Mouse (Mus musculus): Measurements from ENCODE around the gene Rnf186. TPM values are rescaled to one million over a fixed set of nuclear protein-coding genes. Genes with fewer than 3 reads are reported as not detected.
"Not testable (repeated sequence)": the region's sequence is repeated elsewhere in the genome, so short reads cannot be mapped to it uniquely, and the experiment has no call there.

The Rnf186 gene
- total RNA-seq, 2 experiments from 2014 or later: not detected

- intact Hi-C loops (cut with DNase I; ENCODE audit: low total_unique reads): no loop called here
- DNase-seq: no peak
These were observed 2.1 kb downstream of the Rnf186 start for GRCm38 (mm10) chr4:138968772-138969556.

GRCm38 (mm10) chr4:138969736-138970135 is 2.8 kb downstream of the Rnf186 start:
- DNase-seq: no peak
- intact Hi-C loops (cut with DNase I; ENCODE audit: low total_unique reads): no loop called here

GRCm38 (mm10) chr4:138971371-138971770 is 4.5 kb downstream of the Rnf186 start:
- DNase-seq: no peak
- intact Hi-C loops (cut with DNase I; ENCODE audit: low total_unique reads): no loop called here

DNA sequence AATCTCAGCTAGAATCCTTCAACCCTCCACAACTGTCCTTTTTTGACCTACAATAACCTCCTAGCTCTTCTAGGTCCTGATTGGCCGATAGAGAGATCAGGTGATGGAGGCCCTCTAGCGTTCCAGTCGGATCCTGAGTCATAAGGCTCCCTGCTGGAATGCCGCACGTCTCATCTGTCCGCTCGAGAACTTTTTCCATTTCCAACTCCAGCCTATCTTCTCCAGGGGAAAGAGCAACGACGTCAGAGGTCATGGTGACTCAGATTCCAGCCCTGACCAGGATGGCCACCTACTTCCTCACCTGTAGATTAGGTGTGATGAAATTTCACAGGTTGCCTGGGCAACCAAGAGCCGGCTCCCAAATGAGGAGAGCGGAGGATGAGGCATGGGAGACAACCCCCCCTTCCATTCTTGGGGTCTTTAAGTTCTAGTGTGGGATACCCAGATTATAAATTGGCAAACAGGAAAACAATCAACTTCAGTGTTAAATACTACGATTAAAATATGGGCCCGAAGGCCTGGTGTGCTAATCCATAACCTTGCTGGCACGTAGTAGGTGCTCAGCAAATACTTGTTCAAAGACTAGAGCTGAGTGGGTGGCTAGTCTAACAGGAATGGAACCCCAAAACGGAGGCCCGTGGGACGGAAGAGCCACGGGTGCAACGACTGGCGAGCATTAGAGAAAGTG is 5.4 kb downstream of the Rnf186 start:
- peak; percentile 71 for DNase-seq
- intact Hi-C loops (cut with DNase I; ENCODE audit: low total_unique reads): no loop called here

GRCm38 (mm10) chr4:138972827-138973718 is 6.2 kb downstream of the Rnf186 start, which contains the start of gene Tmco4:
Gene Tmco4 (plus strand): TSS chr4:138972888.
- intact Hi-C loops (cut with DNase I; ENCODE audit: low total_unique reads): no loop called here
- peak; percentile 75 for DNase-seq

GRCm38 (mm10) chr4:138973719-138974115 is 6.8 kb downstream of the Rnf186 start:
- DNase-seq: no peak
- intact Hi-C loops (cut with DNase I; ENCODE audit: low total_unique reads): no loop called here

DNA sequence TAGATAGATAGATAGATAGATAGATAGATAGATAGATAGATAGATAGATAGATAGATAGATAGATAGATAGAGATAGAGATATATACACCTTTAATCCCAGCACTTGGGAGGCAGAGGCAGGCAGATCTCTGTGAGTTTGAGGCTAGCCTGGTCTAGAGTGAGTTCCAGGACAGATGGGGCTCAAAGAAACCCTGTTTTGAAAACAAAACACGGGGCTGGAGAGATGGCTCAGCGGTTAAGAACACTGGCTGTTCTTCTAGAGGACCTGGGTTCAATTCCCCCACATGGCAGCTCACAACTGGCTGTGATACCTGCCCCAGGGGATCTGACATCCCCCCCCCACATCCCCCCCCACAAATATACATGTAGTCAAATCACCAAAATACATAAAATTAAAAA is 7.6 kb downstream of the Rnf186 start:
- intact Hi-C loops (cut with DNase I; ENCODE audit: low total_unique reads); DNase-seq: not testable (repeated sequence)

- no peak for DNase-seq
- intact Hi-C loops (cut with DNase I; ENCODE audit: low total_unique reads): no loop called here
These were observed 8.3 kb downstream of the Rnf186 start for GRCm38 (mm10) chr4:138975194-138975593.

GRCm38 (mm10) chr4:138976046-138976445 is 9.1 kb downstream of the Rnf186 start:
- no peak for DNase-seq

DNA sequence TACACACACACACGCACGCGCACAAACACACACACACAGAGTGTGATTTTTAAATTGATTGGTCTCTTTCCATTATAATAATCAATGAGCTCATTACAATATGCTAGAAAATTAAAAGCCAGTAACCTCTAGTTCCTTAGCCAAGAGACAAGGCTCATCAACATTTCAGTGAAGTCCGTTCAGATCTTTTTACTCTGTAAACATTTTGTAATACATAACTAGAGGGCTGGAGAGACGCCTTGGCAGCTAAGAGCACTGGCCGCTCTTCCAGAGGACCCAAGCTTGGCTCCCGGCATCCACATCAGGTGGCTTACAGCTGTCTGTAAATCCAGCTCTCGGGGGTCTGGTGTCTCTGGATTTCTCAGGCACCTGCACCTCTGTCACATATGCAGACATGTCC is 13.1 kb downstream of the Rnf186 start:
- no peak for DNase-seq
- intact Hi-C loops (cut with DNase I; ENCODE audit: low total_unique reads): no loop called here

More at GRCm38 (mm10) chr4:138976046-138976445, 9.1 kb downstream of the Rnf186 start:
- intact Hi-C loops (cut with DNase I; ENCODE audit: low total_unique reads): no loop called here

DNA sequence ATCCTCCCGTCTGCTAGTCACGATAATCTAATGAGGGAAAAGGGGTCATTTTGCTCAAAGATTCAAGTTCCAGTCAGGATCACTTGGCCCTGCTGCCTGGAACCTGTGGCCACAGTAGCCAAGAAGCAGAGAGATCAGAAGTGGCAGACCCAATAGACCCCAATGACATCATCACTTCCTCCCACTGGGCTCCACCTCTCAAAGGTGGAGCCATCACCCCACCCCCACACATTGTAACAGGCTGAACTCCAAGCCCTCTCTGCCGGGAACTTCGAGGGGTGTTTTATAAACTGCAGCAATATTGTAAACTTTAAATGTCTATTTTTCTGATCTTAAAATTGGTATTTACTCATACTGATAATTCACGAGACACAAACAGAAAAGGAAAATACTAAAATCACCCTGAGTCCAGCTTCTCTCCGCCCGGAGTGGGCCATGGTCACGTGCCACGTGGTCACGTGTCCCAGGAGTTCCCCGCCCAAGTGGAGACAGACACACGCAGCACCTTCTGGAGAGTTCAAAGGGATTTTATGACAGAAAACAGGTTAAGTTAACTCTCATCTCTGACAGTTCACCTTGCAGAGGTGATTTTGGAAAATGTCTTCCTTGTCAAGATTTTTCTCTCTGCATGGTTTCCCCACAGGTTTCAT is 14.0 kb downstream of the Rnf186 start:
- DNase-seq: no peak
- intact Hi-C loops (cut with DNase I; ENCODE audit: low total_unique reads): no loop called here

DNA sequence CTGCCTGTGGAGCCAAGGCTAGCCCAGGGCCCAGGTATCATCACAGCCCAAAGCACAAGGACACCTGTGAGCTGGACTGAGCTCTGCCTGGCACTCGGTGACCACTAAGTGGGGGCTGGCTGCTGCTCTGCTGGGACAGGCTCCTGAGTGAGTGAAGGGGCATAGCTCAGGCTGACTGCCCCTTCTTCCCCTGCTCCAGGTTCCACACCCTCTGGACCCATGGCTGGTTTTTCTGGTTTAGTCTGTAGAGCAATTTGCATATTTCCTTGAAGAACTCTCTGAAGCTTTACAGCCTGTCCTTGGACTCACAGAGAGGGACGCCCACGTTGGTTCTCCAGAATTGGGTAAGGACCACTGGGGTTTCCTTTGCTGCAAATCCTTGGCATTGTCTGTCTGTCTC is 16.5 kb downstream of the Rnf186 start:
- DNase-seq: no peak
- intact Hi-C loops (cut with DNase I; ENCODE audit: low total_unique reads): no loop called here

- DNase-seq: no peak
- intact Hi-C loops (cut with DNase I; ENCODE audit: low total_unique reads): no loop called here
These were observed 17.8 kb downstream of the Rnf186 start for GRCm38 (mm10) chr4:138984744-138985143.

DNA sequence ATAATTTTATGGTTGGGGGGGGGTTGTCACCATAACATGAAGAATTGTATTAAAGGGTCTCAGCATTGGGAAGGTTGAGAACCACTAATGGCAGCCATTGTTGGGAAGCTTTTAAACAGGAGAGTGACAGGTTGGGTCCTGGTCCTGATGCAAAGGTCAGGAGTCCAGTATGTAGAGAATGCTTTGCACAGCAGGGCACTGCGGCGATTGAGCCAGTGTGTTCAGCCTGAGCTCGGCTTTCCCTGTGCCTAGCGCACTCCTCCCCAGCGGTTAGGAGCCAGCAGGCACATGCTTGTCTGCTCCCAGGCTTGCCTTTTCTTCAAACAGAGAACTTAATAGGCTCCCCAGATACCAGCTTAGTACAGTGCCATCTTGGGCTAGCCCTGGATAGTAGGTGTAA is 19.4 kb downstream of the Rnf186 start:
- no peak for DNase-seq
- intact Hi-C loops (cut with DNase I; ENCODE audit: low total_unique reads): no loop called here

GRCm38 (mm10) chr4:138994389-138994788 is 27.5 kb downstream of the Rnf186 start:
- no peak for DNase-seq
- intact Hi-C loops (cut with DNase I; ENCODE audit: low total_unique reads): no loop called here

DNA sequence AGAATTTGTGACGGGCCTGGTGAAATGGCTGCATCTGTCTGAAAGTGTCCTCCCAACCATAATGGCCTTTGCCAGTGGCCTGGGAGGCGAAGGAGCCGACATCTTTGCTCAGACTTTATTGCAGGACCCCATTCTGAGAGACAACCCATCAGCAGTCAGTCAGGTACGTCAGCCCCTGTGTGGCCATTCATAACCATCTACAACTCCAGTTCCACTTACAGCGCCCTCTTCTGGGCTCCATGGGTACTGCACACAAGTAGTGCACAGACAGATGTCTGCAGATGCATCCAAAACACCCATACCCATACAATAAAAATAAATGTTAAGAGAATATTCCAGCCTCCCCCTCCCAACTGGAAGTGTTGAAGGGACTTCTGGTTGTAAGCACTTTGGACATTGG is 29.5 kb downstream of the Rnf186 start:
- intact Hi-C loops (cut with DNase I; ENCODE audit: low total_unique reads): loop anchor here (5.0 kb wide), 1 partner anchor 64 kb away; no protein-coding TSS in a partner anchor
- DNase-seq: no peak

- no peak for DNase-seq
- intact Hi-C loops (cut with DNase I; ENCODE audit: low total_unique reads): loop anchor here (5.0 kb wide), 1 partner anchor 65 kb away; no protein-coding TSS in a partner anchor
These were observed 30.2 kb downstream of the Rnf186 start for GRCm38 (mm10) chr4:138997121-138997520.

DNA sequence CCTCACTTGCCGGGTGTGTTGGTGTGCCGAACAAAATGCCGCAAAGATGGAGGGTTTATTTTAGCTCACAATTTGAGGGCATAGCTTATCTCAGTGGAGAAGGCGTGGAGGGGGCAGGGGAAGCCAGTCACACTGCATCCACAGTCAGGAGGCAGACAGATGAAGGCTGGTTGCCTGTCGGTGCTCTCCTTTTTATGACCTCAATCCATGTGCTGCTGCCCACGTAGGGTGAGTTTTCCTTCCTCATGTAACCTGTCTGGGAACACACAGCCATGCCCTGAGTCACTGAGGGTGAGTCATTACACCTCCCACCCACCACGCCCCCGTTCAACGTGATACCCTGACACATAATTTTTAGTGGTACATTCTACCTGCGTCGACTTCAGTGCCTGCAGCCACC is 31.7 kb downstream of the Rnf186 start:
- intact Hi-C loops (cut with DNase I; ENCODE audit: low total_unique reads): loop anchor here (5.0 kb wide), 1 partner anchor 66 kb away; no protein-coding TSS in a partner anchor
- no peak for DNase-seq

DNA sequence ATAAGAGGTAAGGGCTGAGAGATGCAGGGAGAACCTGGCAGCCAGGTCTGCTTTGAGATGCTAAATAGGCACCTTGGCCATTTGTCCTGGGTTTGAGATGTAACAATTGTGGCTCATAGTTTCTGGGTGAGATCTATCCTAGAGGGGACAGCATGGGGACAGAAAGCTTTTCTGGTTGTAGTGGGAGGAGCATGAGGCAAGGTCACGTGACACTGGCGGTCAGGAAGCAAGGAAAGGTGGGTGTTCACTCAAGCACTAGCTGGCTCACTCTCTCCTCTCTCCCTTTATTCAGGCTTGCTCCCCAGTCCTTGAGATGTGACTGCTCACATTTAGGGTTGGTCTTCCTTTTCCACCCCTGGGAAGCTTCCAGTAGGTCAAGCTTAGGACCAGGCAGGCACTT is 34.1 kb downstream of the Rnf186 start:
- DNase-seq: no peak
- intact Hi-C loops (cut with DNase I; ENCODE audit: low total_unique reads): no loop called here
